Mouse (Mus musculus): ENCODE results near the gene Olfr1326-ps1. TPM values are rescaled to one million over a fixed set of nuclear protein-coding genes. Genes with fewer than 3 reads are reported as not detected.

Olfr1326-ps1 gene
- not detected for polyA plus RNA-seq (2014; fragmentation: Illumina TruSeq; extraction: RNeasy Lipid Tissue Mini Kit (QIAGEN cat#74804); ENCODE audit: low read depth, low replicate concordance)

DNA sequence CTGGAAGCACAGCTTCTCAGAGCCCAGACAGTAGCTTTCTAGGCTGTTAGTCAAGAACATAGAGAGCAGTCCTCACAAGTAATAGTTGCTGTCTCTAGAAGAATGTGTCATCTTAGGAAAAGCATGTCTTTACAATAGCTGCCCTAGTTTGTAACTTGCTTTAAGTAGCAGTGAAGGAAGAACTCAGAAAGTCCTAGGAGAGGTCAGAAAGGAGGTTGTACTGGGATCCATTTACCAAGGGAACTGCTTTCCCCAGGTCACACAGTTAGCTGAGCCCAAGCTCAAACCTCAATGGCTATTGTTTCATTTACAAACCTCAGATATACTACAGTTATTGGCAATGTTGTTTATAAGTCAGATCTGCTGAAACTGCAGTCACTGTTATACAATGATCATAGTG is at the start of gene Olfr1326-ps1:
Gene Olfr1326-ps1, minus strand, starts transcription at position 101 of the 400 bp plus-strand sequence.

GRCm38 (mm10) chrX:74592379-74592778 is 17.7 kb upstream of the Olfr1326-ps1 start, which contains the start of gene Olfr1325:
TSS of gene Olfr1325 (plus strand) at chrX:74592679.

Other genes with a start within 250 kb of the Olfr1326-ps1 start
- gene Plxna3, start 245.8 kb downstream of the Olfr1326-ps1 start, polyA plus RNA-seq (2014; fragmentation: Illumina TruSeq; extraction: RNeasy Lipid Tissue Mini Kit (QIAGEN cat#74804); ENCODE audit: low read depth, low replicate concordance) = 12.9 TPM
- gene Lage3, start 221.3 kb downstream of the Olfr1326-ps1 start, polyA plus RNA-seq (2014; fragmentation: Illumina TruSeq; extraction: RNeasy Lipid Tissue Mini Kit (QIAGEN cat#74804); ENCODE audit: low read depth, low replicate concordance) = 60.9 TPM
- gene Ubl4a, start 201.7 kb downstream of the Olfr1326-ps1 start, polyA plus RNA-seq (2014; fragmentation: Illumina TruSeq; extraction: RNeasy Lipid Tissue Mini Kit (QIAGEN cat#74804); ENCODE audit: low read depth, low replicate concordance) = 43.7 TPM
- gene Slc10a3, start 201.5 kb downstream of the Olfr1326-ps1 start, polyA plus RNA-seq (2014; fragmentation: Illumina TruSeq; extraction: RNeasy Lipid Tissue Mini Kit (QIAGEN cat#74804); ENCODE audit: low read depth, low replicate concordance) = 17.9 TPM
- gene Fam3a, start 181.6 kb downstream of the Olfr1326-ps1 start, polyA plus RNA-seq (2014; fragmentation: Illumina TruSeq; extraction: RNeasy Lipid Tissue Mini Kit (QIAGEN cat#74804); ENCODE audit: low read depth, low replicate concordance) = 55.2 TPM
- gene Ikbkg, start 181.6 kb downstream of the Olfr1326-ps1 start, polyA plus RNA-seq (2014; fragmentation: Illumina TruSeq; extraction: RNeasy Lipid Tissue Mini Kit (QIAGEN cat#74804); ENCODE audit: low read depth, low replicate concordance) = 23.3 TPM
- gene G6pdx, start 145.7 kb downstream of the Olfr1326-ps1 start, polyA plus RNA-seq (2014; fragmentation: Illumina TruSeq; extraction: RNeasy Lipid Tissue Mini Kit (QIAGEN cat#74804); ENCODE audit: low read depth, low replicate concordance) = 165 TPM
- gene Gm6880, start 93.5 kb downstream of the Olfr1326-ps1 start, polyA plus RNA-seq (2014; fragmentation: Illumina TruSeq; extraction: RNeasy Lipid Tissue Mini Kit (QIAGEN cat#74804); ENCODE audit: low read depth, low replicate concordance) = not detected
- gene Olfr1325, start 17.8 kb upstream of the Olfr1326-ps1 start, polyA plus RNA-seq (2014; fragmentation: Illumina TruSeq; extraction: RNeasy Lipid Tissue Mini Kit (QIAGEN cat#74804); ENCODE audit: low read depth, low replicate concordance) = not detected
- gene Gm5640, start 70.7 kb upstream of the Olfr1326-ps1 start, polyA plus RNA-seq (2014; fragmentation: Illumina TruSeq; extraction: RNeasy Lipid Tissue Mini Kit (QIAGEN cat#74804); ENCODE audit: low read depth, low replicate concordance) = 0.57 TPM
- not detected for gene Gm6890, start 166.0 kb upstream of the Olfr1326-ps1 start, polyA plus RNA-seq (2014; fragmentation: Illumina TruSeq; extraction: RNeasy Lipid Tissue Mini Kit (QIAGEN cat#74804); ENCODE audit: low read depth, low replicate concordance)

All from adipose tissue, adult 10 weeks (tissue).